Mouse (Mus musculus): ENCODE measurements around the gene Elmo1.

Elmo1 gene

DNA sequence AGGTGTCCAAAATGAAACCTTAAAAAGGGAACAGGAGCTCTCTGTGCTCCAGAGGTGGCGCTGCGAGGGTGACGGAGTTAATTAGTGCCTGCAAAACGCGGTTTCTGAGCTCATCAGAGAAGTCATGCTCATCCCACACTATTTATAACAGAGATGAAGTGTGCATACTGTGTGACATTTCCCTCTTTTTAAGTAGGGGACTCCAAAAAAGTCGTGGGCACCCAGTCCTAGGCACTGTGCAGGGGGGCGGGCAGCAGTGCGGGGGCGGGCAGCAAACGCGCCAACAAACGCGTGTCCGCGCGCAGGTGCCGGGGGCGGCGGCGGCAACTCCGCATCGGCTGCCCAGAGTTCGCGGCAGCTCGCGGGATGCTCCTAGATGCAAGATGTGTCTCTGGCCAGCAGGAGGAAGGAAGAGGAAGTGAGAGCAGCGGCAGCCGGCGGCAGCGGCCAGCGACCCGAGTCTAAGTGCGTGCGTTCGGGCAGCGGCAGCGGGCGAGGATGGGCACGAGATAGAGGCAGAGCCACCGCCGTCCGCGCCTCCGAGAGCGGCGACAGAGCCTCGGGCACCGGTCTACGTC, at the start of gene Elmo1:
Elmo1 (plus strand) TSS at position 464 of the 578 bp plus-strand sequence.
- peak; percentile 34 for DNase-seq

DNA sequence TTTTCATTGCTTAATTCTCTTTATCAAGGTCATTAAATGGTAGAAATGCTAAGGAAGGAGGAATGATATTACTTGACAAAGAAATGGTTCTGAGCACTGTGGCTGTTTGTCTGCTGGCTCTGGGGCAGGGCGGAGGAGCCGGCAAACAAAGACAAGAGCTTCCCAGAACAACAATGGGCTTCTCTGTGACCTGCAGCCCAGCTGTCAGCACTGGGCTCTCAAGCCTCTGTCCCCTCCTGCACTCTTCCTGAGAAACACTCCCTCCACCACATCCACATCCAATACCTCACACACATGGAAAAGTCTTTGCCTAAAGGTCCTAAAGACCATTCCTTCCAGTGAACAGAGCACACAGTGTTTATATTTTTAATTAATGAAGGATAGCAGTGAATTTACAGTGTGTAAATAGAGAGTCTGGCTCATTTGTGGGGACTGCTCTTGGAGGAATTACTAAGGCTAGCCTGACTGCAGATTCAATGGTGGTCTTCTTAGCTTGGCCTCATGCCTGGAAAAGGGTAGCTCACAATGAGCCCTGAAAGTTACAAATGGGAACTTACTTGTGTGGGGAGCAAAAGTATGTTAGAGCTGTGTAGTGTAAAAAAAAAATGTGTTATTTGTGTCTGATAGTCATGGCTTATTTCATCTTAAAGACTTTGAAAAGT, 49.1 kb upstream of the Elmo1 start:
- DNase-seq: peak; percentile 3

DNA sequence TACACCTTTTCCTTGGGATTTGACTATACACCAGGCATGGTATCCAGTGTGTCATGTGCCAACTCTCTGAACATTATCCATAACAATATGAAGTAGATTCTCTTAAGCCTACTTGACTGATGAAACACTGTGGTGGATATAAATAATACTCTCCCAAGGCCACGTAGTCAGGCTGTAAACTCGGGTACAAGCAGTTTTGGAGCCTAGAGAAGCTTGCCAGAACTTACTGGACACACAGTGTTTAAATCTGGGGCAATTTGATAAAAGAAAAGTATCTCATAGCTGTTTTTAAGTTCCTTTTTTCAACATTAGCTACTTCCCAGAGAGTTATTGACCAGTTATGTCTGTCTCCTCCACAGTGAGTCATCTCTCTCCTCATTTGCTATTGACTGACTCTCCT, 47.5 kb upstream of the Elmo1 start:
- no peak for DNase-seq

DNA sequence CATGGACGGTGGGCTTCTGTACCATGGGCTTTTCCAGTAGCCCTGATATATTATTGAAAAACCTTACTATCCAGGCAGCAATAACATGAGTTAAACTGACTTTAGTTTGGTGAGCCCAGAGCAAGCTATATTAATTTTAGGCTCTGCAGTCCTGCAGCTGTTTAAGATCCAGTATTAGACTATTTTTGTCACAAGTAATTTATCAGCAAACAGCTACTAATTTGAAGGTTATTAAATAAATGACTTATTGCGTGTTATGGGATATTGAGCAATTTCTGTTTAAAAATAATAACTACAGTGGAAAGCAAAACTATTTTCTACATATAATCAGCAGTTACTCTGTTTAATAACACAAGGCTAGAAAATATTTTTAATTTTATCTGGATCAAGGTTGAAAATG, 45.0 kb upstream of the Elmo1 start:
- no peak for DNase-seq

DNA sequence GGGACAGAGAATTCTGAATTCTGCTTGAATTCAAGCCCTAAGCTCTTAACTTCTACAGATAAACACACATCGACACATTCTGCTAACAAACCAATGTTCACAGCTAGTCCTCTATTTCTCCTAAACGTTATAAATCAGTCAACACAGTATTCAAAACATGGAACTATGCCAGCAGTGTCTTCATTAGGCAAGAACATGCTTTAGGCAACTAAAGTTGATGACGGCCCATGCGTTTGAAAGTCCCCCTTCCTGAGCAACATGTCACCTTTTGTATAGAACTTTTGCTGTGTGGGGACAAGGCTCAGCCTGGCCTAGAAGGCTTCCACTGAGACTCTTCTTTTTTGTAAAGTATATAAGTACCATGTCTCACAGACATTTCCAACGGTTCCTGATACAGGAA, 44.6 kb upstream of the Elmo1 start:
- DNase-seq: no peak

DNA sequence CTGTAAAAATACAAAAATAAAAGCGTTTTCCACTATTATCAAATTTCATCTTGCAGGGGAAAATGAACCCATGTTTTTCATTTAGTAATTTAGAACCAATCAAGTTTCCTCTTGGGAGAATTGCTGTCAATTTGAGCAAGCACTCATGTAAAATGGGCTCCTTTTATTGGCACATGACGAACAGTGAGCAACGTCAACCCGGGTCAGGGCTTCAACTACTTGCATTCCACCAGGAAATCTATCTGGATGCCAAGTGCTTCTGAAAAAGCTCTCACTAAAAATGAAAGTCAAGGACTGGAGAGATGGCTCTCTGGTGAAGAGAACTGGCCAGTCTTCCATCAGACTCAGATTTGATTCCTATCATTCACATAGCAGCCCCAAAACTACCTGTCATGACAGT, 44.0 kb upstream of the Elmo1 start:
- no peak for DNase-seq

DNA sequence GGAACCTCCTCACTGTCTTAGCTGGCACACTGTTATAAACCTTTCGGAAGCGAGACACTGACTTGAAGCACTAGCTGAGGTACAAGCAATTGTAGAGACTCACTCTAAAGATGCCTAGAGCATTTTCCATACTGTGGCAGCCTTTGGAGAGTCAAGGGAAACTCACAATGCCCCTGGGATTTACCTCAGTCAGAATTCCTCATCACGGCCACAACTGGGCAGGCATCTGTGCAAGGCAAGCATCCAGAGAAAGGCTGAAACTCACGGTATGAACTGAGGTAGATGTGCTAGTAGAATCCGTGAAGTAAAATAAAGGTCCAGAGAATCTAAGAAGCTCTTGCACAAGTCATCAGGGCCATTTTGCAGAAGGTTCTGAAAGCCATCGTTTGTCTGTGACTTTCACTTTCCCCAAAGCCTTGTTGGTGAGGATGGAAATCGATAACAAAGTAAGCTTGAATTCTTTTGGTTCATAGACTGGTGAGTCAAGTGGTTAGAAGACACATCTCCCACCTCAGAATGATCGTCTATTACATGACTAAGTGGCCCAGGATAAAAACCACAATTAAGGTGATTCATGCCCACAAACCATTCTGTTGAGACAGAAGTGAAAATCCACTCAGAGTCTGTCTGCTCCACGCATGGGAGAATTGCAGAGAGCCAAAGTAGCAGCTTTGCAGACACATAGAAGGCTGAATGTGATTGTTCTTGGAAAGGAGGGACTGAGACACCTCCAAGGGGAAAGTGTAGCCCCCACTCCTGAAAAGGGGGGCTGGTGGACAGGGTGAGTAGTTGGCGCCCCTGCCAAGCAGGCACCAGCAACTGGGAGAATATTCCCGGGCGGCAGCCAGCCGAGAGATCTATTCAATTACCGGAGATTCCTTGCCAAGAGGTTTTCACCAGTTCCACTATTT, 42.2 kb upstream of the Elmo1 start:
- DNase-seq: no peak

DNA sequence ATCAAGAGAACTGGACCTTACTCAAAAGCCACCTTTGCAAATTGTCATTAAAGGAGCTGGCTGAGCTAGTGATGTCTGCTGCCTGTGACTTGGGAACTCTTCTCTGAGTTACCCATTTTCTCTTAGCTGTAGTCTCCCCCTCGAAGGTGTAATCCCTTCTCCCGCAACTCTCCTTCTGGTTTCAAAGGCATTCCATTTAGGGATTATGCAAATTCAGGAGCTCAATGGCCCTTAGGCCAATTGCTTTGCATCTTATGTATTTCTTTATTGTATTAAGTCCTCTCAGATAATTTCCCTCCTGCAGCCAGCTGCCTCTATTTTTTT, 41.6 kb upstream of the Elmo1 start:
- DNase-seq: no peak

DNA sequence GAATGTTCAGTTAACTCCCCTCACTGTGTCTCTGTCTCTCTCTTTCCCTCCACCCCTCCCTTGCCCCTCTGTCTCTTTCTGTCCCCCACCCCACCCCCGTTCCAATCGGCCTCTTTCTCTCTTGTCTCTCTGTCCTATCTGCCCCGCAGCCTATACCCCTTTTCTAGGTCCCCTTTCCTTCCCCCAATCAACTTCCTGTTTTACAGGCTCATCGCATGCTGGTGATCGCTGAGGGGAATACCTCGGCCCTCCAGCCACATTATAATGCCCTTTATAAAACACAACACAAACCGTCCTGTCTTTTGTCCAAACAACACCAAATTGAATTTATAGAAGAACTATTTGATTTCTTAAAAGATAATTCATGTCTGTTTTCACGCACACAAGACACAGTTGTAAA, 40.7 kb upstream of the Elmo1 start:
- DNase-seq: no peak

DNA sequence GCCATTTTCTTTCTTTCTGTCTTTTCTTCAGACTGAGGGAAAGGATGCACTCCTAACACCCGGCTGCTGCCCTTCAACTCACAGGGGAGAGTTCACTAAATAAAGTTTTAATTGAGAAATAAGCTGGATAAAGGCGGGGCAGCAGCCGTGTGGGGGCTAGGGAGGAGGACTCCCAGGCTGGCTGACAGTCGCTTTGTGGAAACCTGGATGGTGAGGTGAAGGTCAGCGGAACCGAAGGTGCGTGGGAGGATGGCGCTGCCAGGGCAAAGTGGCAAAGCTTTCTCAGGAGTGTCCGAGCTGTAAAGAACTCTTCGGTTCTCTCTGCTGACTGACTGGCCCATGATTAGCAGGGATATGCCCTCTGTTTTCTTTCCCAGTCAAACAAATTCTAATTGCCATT, 40.2 kb upstream of the Elmo1 start:
- DNase-seq: no peak

DNA sequence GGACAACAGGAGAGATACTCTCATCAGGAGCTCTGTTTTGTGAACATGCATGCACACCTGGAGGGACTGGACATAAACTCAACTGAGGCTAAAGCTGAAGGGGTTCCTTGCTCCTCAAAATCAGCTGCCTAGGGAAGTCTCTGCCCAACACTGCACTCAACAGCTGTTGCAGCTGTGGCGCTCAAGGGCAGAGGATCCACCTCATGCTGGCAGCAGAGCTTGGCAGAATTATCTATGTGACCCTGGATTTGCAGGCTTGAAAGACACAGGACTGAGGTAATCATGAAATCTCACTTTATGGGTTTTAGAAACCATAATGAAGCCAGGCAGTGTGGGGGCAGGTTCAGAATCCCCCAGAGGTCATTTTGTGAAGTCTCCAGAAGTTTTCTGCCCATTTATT, 32.5 kb upstream of the Elmo1 start:
- DNase-seq: no peak

DNA sequence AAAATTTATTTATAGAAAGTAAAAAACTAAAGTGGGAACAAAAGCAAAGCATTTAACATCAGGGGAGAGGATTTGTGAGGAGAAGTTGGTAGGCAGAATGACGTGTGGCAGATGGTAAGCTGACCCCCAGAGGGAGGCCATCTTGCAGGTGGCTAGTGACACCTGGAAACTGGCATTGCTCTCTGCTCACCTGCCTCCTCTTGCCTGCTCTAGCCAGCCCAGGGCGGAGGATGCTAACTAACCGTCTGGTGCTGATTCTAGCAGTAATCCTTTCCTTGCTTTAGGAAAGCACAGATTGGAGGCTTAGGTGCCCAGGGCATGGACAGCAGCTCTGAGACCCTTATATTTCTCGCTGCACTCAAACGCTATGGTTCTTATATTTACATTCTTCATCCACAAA, 29.4 kb upstream of the Elmo1 start:
- peak; percentile 10 for DNase-seq

DNA sequence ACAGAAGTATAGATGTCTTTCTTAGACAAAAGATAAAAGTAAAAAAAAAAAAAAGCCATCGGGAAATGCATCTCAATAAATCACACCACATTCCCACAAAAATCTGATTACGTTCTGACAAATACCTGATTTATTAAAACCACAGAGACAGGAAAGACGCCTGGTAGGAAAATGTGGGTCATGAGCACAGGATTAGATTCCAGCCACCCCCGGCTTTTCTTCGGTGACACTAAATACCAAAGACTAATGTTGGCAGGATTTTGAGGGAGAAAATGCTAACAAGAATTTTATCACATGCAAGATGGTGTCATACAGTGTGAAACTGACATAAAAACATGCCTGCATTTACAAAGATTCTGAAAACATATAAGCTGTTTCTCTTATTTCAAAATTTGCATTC, 27.1 kb upstream of the Elmo1 start:
- DNase-seq: no peak

DNA sequence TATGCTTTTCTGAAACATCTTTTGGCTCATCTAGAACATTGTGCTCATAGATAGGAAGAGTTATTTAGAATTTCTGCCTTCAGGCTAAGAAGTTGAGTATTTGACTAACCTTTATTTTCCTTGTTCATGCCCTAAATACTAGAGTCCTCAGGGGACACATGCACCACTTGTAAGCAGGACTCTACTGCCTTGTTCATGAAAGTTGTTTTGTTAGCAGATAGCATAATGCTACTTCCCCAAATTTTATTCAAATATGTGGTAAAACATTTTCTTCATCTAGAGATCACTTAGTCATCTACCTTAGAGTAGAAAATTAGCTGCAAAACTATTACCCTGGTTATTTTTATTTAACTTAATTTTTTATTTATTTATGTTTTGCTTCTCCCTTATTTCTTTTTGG, 18.4 kb upstream of the Elmo1 start:
- DNase-seq: no peak

DNA sequence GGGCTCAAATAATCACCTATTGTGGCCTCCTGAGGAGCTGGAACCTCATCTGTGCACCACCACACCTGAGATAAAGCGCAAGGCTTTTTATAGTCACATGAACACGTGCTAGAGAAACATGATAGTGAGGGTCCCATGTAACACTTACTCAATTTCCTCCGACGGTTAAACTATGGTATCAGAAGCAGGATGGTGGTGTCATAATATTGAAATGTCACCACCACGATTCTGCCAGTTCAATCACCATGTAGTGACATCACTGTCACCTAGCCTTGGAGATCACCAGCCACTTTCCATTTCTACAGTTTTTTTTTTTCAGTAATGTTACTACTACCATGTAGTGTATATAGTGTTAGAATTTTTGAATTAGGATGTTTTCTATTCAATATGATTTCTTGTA, 17.4 kb upstream of the Elmo1 start:
- DNase-seq: no peak

DNA sequence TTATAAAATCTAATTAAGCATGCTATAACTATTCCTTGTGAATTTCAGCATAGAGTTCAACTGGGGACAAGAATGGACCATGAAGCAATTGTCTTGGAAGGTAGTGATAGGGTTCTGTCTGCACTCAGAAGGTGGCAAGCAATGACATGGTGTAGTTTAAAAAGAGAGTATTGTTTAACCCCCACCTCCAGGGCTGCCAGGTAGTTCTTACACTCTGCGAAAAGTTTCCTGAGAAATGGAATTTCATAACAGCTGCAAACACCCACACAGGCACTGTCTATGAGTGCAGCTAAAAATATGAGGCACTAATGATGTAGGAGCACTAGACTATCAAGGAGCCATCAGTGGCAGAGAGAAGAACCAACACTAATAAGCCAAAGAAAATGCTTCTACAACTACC, 13.9 kb upstream of the Elmo1 start:
- no peak for DNase-seq

DNA sequence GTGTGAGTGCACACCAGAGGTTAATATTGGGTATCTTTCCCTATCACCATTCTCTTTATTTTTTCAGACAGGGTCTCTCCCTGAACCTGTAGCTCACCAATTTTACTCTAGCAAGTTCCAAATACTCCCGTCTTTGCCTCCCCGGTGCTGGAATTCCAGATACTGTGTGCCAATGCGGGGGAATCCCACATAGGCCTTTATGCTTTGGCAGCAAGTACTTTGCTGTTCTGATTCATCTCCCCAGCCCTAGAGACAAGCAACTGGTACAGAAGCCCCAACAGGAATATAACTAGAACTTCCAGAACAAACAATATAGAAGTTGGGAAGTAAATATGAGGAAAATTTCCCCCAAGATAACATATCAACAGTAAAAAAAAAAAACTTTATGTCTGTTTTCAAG, 13.2 kb upstream of the Elmo1 start:
- no peak for DNase-seq

DNA sequence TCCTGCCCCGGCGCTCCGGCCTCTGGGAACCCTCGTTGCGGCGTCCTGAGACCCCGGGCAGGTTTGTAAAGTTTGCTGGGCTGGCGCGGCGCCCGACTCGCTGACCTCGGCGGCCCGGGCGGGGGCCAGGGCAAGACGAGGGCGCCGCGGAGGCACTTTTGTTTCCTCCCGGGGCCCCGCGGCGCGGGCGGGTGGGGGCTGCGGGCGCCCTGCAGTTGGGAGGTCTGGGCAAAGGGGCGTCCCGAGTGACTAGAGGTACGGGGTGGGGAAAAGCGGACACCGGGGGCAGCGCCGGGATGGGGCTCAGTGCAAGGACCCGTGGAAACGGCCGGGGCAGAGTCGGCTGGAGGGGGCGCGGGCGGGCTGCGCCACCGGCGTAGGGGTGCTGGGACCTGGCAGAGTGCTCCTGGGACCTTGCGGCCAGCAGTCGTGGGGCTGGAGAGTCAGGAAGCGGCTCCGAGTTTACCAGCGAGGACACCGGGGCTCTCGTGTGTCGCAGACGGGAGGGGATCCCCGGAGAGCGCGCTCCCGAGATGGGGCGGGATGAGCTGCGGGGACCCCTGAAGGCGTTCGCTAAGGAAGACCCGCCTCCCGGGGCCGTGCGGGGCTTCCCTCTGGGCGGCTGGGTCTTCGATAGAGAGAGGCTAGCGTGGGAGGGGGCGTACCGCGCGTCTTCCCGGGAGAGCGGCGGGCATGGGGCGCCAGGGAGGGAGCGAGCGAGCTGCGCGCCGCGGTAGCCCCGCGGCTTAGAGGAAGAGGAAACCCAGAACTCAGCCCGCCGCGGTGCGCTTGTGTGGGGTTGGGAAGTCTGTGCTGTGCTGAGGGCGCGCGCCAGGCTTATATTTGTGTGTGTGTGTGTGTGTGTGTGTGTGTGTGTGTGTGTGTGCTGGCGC, 561 bp downstream of the Elmo1 start:
- DNase-seq: peak; percentile 12

DNA sequence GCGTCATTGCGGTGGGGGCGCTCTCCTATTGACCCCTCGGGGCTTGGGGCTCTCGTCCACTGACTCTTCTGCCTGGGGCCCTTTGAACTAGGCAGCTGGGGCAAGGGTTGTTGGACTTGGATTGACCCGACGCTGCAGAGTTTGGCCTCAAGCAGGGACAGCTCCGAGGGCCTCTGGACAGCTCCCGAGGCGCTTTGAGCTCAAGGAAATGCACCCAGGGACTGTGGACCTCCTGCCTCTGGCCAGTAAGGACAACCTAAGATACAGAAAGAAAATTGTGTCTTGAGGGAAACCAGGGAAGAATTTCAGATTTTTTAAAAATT, 1.2 kb downstream of the Elmo1 start:
- no peak for DNase-seq

DNA sequence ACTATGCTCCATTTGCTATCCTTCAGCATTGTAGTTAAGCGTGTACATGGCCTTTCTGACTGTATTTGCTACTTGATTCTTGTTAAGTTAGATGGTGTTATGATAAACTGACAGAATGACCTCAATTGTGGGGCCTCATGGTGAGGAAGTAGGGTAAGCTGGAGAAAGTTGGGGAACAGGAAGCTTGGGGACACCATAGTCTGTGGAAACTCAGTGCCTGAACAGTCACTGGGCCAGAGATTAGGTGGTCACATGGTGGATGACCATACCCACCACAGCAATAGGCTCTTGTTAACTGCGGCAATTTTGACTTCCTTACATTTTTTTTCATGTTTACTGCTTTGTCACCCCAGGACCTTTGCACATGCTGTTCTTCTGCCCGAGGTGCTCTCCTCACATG, 1.9 kb downstream of the Elmo1 start:
- DNase-seq: no peak

DNA sequence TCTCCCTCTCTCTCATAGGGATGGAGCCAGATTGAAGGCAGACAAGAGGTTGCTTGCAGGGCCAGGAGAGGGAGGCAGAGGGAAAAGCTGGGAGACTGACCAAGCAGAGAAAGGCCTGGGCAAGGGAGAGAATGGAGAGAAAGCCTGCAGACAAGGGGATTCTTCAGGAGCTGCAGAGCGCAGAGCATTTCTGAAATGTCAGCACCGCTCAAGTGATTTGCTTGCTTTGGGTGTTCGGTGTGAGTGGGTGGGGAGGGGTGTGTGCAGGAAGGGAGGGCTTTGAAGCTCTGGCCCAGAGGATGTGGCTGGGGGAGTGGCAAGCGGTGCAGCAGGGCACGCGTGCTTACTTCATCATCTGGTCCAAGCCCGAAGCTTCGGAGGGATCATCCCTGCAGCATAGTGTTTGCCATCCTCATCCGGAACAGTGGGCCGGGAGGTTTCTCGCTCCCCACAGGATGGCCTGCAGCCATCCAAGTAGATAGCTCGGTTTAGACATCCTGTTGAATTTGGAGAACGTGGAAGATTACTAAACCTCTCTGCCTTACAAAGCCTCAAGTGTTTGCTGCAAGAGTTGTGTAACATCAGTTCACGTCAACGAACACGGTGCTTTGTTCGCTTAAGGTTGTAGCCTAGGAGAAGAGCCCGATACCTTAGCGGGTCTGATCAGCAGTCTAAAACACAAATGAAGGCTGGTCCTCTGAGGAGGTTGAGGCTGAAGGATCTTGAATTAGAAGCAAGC, 3.1 kb downstream of the Elmo1 start:
- no peak for DNase-seq

DNA sequence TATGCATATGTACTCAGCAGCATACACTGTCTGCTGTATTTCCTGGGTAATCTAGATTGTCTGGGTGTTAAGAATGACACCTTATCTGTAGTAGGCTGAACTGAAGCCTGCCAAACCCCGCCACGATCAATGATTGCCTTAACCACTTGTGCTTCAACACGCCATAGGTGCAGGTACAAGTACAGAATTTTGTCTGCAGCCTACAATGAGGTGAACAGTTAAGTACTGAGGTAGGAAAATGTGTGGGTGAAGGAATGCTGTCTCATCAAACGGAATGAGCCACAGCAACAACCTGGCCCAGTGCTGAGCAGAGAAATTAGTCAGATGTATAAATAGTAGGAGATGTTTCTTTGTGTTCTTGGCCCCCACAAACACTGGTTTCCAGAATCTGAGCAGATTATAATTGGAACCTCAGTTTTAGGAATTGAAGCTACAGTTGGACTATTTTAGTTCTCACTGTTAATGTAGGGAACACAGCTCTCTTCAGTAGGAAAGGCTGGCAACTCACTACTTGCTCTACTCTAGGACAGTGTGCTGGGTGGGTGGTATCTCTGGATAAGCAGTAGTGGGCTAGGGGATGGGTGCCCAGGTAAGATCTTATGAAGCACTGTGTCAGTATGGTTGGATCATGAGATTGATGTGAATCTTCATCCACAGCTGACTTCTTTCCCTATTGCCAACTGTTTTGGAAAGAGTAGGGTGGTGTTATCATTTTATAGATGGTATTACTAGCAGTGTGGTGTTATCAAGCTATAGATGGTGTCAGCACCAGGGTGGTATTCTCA, 4.7 kb downstream of the Elmo1 start:
- DNase-seq: no peak

Data from cerebellum, adult 9-11 months (tissue).